Mouse (Mus musculus): Measurements from ENCODE around the gene Mical3.

DNA sequence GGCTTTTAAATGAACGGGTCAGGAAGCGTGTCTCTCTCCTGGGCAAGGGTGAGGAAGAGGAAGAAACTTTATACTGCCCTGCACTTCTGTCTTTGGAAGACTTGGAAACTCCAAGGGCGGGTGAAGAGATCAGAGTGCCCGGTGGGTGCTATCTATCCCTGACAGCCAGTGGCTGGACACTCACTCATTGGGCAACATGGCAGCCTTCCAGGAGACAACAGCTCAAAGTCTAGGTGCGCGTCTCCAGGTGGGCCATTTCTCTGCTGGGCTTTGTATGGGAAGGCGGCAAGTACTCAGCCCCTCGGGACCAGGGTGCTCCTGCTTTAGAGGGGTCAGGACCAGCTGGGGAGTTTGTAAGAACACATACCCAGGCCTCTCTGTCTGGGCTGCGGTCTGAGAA, 185.3 kb downstream of the Mical3 start:
- TF ChIP-seq POLR2A (IDR thresholded peaks at IDR 0.05; ENCODE audit: insufficient read depth, low read depth, low read length) = no peak
- TF ChIP-seq CTCF (IDR thresholded peaks at IDR 0.05) = no peak
